Mouse (Mus musculus): ENCODE results near the gene Vgll3. TPM values are rescaled to one million over a fixed set of nuclear protein-coding genes. Genes with fewer than 3 reads are reported as not detected.
A peak's percentile ranks its signal among the peaks of the same experiment; 100 is the strongest.

Vgll3 gene
- polyA plus RNA-seq (2012; rRNA removed): 0.56 and 0.78 TPM in 2 replicates

GRCm38 (mm10) chr16:65814918-65815881, at the start of gene Vgll3:
Gene Vgll3 (plus strand): TSS chr16:65815257.
- peak in 1 of 2 experiments; percentile 33 for DNase-seq (ENCODE audit: extremely low spot score in 1 of 2, low spot score in 1 of 2)

DNA sequence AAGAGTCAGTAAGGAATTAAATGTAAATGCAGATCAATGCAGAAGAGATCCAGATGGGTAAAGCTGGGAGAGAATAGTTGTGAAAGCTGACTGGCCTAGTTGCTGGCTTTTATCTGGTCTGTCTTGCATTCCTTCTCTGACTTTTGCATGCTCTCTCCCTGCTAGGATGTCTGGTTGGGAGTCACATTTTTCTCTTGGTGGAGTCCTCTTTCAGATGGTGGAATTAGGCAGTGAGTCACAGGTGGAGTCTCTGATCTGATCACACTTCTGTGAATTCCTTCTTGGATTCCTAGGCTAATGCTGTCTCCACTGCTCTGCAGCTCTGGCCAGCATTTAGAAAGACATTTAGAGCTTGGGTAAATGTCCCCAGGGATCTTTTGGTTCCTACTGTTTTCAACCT, 49.1 kb upstream of the Vgll3 start:
- no peak for DNase-seq (ENCODE audit: extremely low spot score in 1 of 2, low spot score in 1 of 2)

GRCm38 (mm10) chr16:65785959-65786358, 29.1 kb upstream of the Vgll3 start:
- DNase-seq (ENCODE audit: extremely low spot score in 1 of 2, low spot score in 1 of 2): peak in 1 of 2 experiments; percentile 57

DNA sequence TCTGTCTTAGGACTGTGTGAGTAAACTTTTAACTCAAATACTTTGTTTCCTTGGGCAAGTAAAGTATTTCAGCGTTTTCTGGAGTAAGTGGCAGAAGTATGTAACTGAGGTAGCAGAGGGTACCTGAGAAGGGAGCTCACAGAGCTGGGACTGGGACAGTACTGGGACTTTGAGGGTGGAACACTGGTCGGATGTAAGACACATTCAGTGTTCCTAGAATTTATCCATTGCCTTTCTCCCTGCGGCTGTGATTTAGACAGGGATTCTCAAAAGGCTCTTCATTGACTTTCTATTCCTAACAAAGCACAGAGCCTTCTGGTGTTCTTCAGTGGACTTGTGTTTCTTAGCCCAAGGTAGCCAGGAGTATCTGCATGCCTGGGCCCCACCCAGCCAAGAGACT, 1.0 kb downstream of the Vgll3 start:
- peak in 1 of 2 experiments; percentile 10 for DNase-seq (ENCODE audit: extremely low spot score in 1 of 2, low spot score in 1 of 2)

GRCm38 (mm10) chr16:65818779-65819178, 3.7 kb downstream of the Vgll3 start:
- DNase-seq (ENCODE audit: extremely low spot score in 1 of 2, low spot score in 1 of 2): no peak

GRCm38 (mm10) chr16:65820803-65821202, 5.7 kb downstream of the Vgll3 start:
- no peak for DNase-seq (ENCODE audit: extremely low spot score in 1 of 2, low spot score in 1 of 2)

GRCm38 (mm10) chr16:65823721-65824120, 8.7 kb downstream of the Vgll3 start:
- DNase-seq (ENCODE audit: extremely low spot score in 1 of 2, low spot score in 1 of 2): no peak

DNA sequence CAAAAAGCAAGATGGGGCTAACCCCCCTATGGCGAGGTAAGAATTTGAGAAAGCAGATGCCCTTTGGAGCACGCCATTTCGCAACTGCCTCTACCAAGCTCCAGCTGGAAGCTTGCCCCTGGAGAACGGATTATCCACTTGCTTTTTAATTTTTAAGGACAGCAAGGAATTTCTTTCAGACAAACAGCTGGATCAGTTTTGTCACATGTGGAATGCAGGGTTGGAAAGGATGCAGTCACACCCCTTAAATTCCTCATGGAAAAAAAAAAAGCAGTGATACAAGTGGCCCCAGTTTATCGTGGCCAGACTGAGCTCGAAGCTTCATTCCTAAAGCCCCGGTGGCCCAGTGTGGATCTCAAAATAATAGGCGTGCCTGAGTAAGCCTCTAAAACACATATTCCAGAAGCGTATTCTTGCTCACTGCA, 13.1 kb downstream of the Vgll3 start:
- no peak for DNase-seq (ENCODE audit: extremely low spot score in 1 of 2, low spot score in 1 of 2)

DNA sequence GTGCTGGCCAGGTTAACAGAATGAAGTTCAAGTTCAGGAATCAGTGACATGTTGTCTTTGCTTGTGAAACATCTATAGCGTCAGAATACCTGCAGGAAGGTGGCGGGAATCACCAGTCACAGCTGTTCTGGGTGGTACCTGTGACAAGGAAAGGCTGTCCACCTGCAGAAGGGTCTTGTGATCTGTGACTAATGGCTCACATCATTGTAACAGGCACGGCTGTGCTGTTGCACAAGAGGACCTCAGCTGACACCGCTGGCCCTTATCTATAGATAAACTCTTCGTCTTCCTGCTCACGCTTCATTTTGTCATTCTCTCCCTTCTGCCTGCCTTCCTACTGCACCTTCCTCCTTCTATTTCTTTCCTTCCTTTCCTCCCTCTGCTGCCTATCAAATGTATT, 14.0 kb downstream of the Vgll3 start:
- no peak for DNase-seq (ENCODE audit: extremely low spot score in 1 of 2, low spot score in 1 of 2)

DNA sequence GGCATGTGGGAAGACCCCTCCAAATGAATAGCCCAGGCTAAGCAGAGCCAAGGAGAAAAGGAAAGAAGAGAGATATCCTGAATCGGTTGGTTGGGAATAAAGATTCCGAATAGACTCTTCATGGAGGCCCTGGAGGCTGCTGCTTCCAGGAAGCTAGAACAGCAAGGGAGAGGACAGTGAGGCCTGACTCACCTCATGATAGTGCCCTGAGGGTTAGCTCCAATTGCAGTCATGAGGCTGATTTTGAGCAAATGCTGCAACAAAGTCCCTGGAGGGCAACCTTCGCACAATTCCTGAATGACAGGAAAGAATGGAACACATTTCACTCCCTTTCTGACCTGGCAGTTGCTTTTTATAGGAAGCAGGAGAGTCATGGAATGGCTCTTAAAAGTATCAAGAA, 19.7 kb downstream of the Vgll3 start:
- no peak for DNase-seq (ENCODE audit: extremely low spot score in 1 of 2, low spot score in 1 of 2)

DNA sequence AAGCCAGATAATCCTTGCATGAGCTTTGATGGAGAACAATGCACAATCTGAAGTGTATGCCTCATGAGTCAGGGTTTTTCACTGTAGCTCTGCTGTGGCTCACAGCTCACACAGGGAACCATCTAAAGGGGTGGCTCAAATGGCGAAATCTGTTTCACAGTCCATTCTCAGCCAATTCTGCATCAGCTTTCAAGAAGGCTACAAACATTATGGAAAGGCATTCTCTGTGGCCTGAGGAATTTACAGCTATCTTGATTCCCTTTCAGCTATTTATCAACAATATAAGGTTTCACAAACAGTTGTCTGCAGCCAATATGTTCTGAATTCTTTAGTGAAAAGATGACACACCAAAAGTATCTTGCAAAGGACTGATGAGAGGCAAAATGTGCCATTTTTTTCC, 35.1 kb downstream of the Vgll3 start:
- no peak for DNase-seq (ENCODE audit: extremely low spot score in 1 of 2, low spot score in 1 of 2)

DNA sequence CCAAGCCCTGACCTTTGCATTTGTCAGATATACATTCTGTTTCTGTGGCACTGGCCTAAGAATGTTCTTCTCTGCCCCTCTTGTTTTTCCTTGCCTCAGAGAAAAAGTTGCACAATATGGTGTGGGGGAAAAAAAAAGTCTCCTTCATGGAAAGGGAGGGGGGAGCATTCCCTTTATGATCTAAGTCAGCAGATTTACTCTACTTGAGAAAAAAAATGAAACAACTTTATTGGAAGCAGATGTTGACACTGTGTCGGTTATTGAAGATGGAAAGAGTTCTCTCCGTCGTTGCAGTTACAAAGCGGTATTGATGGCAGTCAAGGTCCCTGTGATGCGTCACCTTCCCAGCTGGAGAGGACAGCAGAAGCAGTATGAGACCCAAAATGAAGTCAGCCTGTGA, 49.4 kb downstream of the Vgll3 start:
- DNase-seq (ENCODE audit: extremely low spot score in 1 of 2, low spot score in 1 of 2): no peak

DNA sequence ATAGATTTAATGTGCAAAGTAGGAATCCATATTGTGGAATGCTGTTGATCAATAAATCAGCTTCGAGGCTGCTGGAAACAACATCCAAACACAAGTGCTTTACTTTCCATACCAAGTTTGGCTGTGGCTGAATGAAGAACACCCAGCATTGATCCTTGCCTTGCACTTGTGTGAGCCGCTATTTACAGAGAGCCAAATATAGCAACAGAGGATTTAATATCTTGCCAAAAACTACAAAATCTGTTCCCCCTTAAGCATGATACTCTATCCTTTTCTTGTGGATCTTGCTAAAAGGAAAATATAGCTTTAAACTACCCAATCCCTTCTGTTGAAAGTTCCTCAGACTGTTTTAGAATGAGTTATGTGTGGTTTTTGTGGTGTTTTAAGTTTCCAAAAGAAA, 52.9 kb downstream of the Vgll3 start:
- DNase-seq (ENCODE audit: extremely low spot score in 1 of 2, low spot score in 1 of 2): no peak

- DNase-seq (ENCODE audit: extremely low spot score in 1 of 2, low spot score in 1 of 2): no peak
Measured at GRCm38 (mm10) chr16:65868933-65869332, 53.9 kb downstream of the Vgll3 start.

DNA sequence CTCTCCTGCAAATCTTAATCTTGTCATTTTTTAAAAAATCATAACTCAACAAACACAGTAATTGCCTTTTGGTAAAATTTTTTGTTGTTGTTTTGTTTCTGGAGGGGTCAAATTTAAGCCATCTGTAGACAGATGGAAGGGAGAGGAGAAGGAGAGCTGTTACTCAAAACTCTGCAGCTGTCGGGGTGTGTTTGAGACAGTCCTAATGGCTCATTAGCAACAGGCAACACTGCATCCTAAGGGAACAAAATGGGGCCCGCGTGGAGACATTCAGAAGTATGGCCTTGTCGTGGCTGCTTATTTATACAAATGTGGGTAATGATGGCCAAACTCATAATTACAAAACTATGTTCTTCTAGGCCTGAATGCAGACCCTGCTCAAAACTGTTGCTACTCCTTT, 73.9 kb downstream of the Vgll3 start:
- DNase-seq (ENCODE audit: extremely low spot score in 1 of 2, low spot score in 1 of 2): no peak

Data from frontal cortex, adult 2 months (tissue).